Mouse (Mus musculus) adrenal gland, adult 8-10 months (tissue): Measurements from ENCODE around the gene Frrs1. TPM values are rescaled to one million over a fixed set of nuclear protein-coding genes. Genes with fewer than 3 reads are reported as not detected.
A peak's percentile ranks its signal among the peaks of the same experiment; 100 is the strongest.

Source experiments
- DNase-seq: peaks from one replicate; pipeline ENCODE4 v3.0.0; 2022
- total RNA-seq, 4 experiments: library from RNA; stranded (reverse); gene quantifications; 2 replicates each; pipeline ENCODE4 v1.2.4; 2022

Frrs1 gene
- total RNA-seq, 4 experiments from 2014 or later, result 6.2 to 25.3 (median 16.2) TPM

- DNase-seq, result peak; percentile 44
Observed at GRCm38 (mm10) chr3:116848936-116849335, 10.3 kb upstream of the Frrs1 start.

- no peak for DNase-seq
Observed at GRCm38 (mm10) chr3:116850376-116850775, 8.9 kb upstream of the Frrs1 start.

GRCm38 (mm10) chr3:116852421-116852820 is 6.8 kb upstream of the Frrs1 start:
- DNase-seq, result no peak

- no peak for DNase-seq
Observed at GRCm38 (mm10) chr3:116857611-116858010, 1.7 kb upstream of the Frrs1 start.

DNA sequence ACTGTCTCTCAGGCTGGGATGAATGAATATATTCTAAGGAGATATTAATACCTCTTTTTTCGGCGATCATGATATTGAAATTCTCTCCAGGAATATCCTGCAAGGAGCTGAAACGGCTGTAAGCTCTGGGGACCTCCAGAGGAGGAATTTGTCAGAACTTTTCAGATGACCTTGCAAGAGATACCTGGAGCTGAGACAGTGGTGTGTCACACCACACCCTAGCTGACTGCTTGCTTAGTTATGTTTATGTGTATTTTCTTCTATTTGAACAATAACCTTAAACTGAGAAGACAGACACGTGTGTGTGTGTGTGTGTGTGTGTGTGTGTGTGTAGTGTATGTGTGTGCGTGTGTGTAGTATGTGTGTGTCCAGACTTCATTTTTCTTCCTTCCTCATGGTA is 488 bp downstream of the Frrs1 start:
- DNase-seq, result no peak

DNA sequence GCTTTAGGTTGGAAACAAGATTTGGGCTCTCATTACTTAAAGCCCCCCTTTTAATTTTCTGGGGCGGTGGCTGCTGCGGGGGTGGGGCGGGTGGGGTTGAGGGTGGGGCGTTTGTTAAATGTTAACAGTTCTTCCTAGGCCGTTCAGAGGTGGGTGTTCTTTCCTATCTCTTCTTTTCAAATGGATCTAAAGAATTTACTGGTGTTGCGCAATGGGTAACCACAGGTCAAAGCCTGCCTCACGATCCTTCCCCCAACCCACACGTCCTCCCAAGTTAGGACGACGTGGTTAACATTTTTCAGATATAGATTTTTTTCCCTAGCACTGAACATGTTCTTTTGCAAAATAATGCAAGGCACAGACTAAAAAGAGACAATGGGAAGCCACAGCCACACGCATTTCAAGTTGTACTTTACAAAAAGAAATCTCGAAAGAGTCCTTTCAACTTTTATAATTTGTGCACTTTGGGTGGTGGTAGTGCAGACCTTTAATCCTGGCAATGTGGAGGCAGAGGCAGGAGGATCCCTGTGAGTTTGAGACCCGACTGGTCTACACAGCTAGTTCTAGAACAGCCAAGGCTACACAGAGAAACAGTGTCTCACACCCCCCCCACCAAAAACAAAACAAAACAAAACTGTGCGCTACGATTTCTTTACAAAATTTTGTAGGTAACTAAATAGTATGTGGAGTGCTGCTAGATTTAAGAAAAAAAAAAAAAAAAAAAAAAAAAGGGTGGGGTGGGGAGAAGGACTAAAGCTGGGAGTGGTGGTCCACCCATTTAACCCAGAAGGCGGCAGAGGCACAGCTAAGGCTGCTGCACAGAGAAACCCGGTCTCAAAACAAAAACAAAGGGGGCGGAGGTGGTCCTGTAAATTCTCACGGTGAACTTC is 1.3 kb downstream of the Frrs1 start:
- DNase-seq, result no peak

DNA sequence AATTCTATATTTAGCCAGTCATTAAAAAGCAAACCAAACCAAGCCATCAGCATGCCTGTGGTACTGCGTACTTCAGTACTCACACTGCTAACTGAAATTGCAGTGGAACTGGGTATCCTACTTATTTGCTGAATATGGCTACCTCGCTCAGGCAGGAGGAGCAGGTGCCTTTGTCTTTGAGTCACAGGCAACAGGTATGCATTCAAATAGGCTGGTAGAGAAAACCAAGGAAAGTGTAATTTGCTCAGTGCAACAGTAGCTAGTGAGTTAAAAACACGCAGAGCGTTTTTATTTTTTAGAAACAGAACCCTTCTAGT is 1.9 kb downstream of the Frrs1 start:
- DNase-seq, result no peak

- DNase-seq, result peak; percentile 47
Observed at GRCm38 (mm10) chr3:116861540-116862067, 2.3 kb downstream of the Frrs1 start.

DNA sequence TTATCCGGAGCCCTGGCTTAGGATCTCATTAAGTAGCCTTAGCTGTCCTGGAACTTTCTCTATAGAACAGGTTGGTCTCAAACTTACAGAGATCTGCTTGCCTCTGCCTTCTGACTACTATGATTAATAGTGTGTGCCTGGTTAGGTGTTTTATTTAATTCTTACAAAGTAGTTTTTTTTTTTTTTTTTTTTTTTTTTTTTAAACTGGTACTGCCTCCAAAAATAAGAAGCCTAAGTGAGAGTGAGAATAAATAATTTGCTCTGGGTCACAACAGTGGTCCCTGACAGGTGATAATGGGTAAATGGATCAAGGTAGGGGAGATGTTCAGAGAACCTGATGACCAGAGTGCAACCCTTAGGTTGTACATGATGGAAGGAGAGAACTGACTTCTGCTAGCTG is 3.4 kb downstream of the Frrs1 start:
- no peak for DNase-seq

DNA sequence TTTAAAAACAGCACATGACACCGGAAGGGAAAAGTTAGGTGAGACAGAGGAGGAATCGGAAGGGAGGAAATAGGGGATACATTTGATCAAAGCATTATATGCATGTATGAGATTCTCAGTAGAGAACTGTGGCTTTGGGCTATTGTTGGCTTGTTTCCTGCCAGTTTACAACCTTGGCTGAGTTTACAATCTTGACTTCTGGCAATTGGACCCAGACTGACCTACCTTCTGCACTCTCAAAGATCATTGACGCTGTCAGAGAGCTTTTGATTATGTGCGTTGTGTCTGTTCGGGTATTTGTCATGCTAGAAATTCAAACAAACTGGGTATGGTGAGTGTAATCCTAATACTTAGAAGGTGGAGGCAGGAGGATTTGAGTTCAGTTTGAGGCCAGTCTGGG is 5.2 kb downstream of the Frrs1 start:
- no peak for DNase-seq

GRCm38 (mm10) chr3:116865199-116865636 is 6.0 kb downstream of the Frrs1 start:
- no peak for DNase-seq

DNA sequence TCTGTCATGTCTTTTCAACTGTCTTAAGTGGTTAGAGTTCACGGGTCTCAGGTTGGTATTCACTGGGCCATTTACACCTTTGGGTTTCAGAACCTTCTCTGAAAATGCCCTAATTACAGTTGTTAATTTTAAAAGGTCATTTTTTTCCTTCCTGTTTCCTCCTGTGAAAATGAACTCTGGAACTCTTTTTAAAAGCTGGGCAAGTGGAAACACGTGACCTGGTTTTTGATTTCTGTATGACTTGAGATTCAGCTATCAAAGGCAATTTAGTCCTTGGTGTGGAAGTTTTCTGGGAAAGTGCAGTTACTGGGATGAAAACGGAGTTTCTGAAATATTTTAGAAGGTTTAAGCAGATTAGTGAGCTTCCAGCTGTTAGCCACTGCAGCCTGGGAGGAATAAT is 11.1 kb downstream of the Frrs1 start:
- DNase-seq, result no peak

DNA sequence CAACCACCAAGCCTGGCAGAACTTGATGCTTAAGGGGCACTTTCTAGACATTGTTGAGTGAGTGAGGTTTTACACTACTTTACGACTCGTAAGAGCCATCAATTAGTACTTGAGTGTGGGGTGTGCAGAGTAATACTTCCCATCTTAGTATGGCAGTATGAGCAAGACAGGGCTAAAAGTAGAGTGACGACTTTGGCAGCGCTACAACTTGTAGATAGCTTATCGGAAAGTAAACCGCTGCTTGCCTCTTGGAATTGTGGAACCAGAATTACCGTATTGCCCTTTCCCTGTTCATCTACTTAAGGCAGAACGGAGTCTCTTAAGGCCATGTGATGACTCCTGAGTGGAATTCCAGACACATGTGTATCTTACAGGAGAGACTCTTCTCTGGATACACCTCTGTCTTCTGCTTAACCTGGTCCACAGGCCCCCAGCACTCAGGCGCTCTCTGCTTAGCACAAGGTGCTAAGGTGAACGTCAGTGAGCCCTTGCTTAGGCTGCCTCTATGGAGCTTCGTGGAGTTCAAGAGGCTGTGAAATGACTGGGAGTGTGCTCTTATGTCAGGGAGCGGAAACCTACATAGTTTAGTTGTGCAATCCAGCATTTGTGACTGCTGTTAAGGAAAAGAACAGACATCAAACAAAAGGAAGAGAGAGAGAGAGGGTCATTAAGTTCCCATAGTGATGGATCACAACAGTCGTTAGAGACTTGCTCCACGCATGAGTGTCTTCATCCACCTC is 23.1 kb downstream of the Frrs1 start:
- no peak for DNase-seq

GRCm38 (mm10) chr3:116884941-116885340 is 25.7 kb downstream of the Frrs1 start:
- no peak for DNase-seq

GRCm38 (mm10) chr3:116889358-116889757 is 30.1 kb downstream of the Frrs1 start:
- DNase-seq, result no peak

DNA sequence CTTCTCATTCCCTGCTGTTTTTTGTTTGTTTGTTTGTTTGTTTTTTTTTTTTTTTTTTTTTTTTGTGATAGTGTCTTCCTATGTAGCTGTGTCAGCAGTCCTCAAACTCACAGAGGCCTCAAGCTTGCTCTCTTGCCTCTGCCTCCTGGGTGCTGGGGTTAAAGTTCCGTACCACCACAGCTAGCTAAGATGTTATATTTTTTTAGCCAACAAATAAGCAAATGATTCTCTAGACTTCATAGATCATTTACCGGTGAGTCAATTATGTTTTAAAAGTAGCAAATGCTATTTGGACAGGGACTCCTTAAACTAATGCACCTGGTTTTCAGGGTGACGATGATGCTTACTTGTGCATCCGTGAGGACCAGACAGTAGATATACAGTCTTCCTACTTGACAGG is 31.3 kb downstream of the Frrs1 start:
- no peak for DNase-seq

DNA sequence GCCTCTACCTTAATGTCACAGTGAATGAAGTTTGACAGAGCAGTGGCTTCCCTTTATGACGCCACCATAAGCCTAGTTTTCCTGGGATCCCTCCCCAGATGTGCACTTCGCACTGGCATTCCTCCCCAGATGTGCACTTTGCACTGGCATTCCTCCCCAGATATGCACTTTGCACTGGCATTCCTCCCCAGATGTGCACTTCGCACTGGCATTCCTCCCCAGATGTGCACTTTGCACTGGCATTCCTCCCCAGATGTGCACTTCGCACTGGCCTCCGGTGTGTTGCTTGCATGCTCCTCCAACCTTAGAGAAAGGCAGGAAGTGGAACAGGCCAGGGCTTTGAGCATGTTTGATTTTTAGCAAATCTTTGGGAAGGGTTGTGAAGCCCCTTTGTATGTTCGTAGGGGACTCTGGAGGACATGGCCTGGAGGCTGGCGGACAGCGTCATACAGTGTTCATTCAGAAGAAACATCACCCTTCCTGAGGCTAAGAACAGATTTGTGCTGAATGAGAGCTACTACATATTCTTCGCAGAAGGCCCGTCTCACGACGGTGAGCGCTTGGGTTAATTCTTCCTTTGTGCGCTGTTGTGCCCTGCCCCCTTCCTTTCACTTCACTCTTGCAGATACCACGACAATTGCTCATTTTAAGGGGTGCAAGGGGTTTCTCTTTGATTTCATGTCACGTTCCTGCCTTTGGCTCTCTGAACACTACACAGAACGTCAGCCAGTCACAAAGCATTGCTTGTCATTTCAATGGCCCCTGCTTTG is 32.4 kb downstream of the Frrs1 start:
- DNase-seq, result no peak

DNA sequence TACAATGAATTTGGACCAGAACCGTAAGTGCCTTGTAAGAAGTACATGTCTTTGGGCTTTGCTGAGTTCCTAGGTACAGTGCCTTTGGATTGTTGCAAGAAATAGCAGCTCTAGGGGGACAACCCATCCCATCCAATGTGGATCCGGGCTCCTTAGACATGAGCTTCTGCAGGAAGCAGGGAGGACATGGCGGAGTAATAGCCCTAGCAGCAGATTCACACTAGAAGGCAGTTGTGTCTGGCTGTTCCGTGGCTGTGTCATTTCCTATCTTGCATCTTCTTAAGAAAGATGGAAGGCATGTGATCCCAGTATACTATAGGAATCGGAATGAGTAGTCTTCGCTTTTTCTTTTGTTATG is 32.9 kb downstream of the Frrs1 start:
- DNase-seq, result no peak

- DNase-seq, result no peak
Observed at GRCm38 (mm10) chr3:116892872-116893271, 33.6 kb downstream of the Frrs1 start.

DNA sequence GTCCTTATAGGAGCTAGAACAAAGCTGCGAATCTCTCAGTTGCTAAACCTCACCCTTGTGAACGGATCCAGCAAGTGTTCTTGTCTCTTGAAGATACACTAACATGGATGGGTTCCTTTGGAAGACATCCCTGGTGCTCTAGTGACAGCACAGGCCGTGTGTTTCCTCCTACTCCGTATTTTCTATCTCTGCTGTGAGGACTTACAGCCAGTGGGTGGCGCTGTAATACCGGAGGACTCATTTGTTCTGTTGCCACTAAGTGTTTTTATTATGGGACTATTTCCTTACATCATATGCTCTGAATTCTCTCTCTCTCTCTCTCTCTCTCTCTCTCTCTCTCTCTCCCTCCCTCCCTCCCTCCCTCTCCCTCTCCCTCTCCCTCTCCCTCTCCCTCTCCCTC is 44.9 kb downstream of the Frrs1 start:
- DNase-seq, result peak; percentile 56

DNA sequence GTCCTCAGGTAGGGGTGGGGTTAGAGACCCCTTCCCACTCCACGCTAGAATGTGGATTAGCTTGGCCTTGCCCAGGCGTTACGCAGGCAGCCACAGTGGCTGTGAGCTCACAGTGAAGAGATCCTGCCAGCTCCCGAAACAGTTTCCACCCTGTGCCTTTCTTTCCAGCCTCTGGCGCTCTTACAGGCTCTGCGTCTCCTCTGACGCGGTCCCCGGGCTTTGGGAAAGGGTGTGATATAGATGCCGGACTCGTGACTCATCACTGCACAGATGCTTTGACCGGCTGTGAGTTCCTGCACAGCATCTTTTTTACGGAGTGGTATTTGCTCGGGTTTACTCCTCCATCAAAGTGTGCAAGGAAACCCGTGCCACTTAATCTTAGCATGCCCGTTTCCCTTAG is 46.6 kb downstream of the Frrs1 start:
- DNase-seq, result no peak

DNA sequence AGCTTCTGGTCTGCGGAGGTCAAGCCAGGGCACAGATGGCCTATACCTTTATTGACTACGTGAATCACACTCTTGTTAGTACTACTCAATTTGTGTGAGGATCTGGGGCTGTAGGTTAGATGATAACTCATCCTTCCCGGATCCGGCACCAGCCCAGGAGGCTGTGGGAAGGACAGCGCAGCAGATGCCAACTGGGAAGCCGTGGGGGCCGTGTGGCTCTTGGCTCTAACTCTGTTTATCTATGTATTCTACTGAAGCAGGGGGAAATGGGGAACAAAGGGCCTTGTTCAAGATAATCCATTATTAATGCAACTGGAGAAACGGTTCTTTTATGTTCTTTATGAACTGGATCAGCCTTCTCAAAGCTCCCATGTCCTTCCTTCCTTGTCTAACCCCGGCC is 47.3 kb downstream of the Frrs1 start:
- DNase-seq, result no peak

DNA sequence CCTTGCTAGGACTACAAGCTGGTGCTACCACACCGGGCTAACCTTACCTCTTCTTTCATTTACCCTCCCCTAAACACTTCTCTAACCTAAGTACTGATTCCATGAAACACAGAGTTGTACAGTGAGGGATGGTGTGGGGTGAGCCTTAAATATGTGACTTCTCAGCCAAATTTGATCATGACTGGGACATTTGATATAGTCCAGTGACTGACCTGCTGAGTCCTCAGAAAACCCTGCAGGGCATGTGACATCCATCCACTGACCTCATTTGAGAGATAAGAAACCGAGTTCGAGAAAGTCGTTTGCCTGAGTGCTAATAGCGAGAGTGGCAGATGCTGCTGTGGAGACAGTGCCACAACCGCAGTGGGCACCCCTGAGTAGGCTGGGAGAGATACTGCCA is 55.1 kb downstream of the Frrs1 start:
- no peak for DNase-seq
